Mouse (Mus musculus) megakaryocyte, embryonic 14.5 days (primary cell): ENCODE measurements around the gene Dok4. TPM values are rescaled to one million over a fixed set of nuclear protein-coding genes. Genes with fewer than 3 reads are reported as not detected.

Experiments
- H3K27me3 ChIP-seq: replicated peaks from 2 replicates; pipeline ENCODE3; 2012; ENCODE audit warnings: inconsistent platforms
- H3K36me3 ChIP-seq: replicated peaks from 2 replicates; pipeline ENCODE3; 2012; ENCODE audit warnings: low read length, inconsistent platforms, mixed read lengths
- H3K4me1 ChIP-seq: 2 replicates; pipeline ENCODE4 v1.6.1; 2012; ENCODE audit warnings: inconsistent platforms
- H3K4me3 ChIP-seq: replicated peaks from 2 replicates; pipeline ENCODE3; 2012; ENCODE audit warnings: moderate library complexity, mild to moderate bottlenecking, inconsistent platforms
- H3K9me3 ChIP-seq: 2 replicates; pipeline ENCODE4 v1.6.1; 2012; ENCODE audit warnings: inconsistent platforms
- FLI1 ChIP-seq: IDR thresholded peaks from 2 replicates; pipeline ENCODE4 v1.6.1; 2012; ENCODE audit warnings: low read length, inconsistent platforms, mixed read lengths
- GATA1 ChIP-seq: IDR thresholded peaks from 3 replicates; pipeline ENCODE4 v1.6.1; 2012; ENCODE audit warnings: mixed read lengths, low read length, inconsistent platforms, borderline replicate concordance
- polyA plus RNA-seq: library from polyadenylated mRNA; stranded (reverse); fragments of >175 nt; gene quantifications from 2 replicates; pipeline ENCODE4 v1.2.3, GENCODE M21; 2012; ENCODE audit warnings: low replicate concordance; ENCODE audit not compliant: insufficient read depth

The Dok4 gene
- polyA plus RNA-seq, 1 experiment = 0.81 TPM

DNA sequence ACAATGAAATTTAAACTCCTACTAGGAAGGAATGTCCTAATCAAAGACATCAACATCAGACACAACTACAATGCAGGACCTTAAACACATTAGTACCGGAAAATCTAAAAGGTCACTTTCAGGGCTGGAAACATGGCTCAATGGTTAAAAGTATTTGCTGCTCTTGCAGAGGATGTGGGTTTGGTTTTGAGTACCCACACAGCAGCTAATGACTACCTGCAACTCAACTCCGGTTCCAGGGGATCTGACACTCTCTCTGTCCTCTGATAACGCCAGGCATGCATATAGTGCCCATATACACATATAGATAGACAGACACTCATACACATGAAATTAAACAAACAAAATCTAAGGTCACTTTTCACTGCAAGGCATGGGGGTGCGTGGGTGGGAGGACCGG lies 49.9 kb downstream of the Dok4 start:
- Histone ChIP-seq H3K36me3 (peaks cover 95% of the 10 kb centered on the region), H3K27me3 (no peaks in the 10 kb centered on the region), H3K9me3 (no peaks in the 10 kb centered on the region), H3K4me1 (peaks cover 16% of the 10 kb centered on the region), H3K4me3 (no peak overlapping the region)
- no peak for TF ChIP-seq GATA1

DNA sequence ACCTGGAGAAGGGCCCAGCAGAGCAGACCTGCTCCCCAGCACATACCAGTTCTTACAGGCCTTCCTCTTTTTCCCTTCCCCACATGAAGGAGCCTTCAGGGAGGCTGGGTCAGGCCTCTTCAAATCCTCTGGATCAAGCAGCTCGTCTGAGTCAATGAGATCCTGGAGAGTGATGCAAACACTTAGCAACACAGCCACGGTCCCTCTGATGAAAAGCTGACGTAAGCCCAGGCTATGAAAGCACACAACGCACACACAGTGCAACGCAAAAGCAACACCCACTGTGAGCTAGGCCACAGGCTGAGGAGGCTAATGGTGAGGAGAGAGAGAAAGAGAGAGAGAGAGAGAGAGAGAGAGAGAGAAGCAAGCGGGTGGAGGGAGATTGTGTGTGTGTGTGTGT lies 51.0 kb downstream of the Dok4 start:
- TF ChIP-seq FLI1 = no peak
- no peak for TF ChIP-seq GATA1

DNA sequence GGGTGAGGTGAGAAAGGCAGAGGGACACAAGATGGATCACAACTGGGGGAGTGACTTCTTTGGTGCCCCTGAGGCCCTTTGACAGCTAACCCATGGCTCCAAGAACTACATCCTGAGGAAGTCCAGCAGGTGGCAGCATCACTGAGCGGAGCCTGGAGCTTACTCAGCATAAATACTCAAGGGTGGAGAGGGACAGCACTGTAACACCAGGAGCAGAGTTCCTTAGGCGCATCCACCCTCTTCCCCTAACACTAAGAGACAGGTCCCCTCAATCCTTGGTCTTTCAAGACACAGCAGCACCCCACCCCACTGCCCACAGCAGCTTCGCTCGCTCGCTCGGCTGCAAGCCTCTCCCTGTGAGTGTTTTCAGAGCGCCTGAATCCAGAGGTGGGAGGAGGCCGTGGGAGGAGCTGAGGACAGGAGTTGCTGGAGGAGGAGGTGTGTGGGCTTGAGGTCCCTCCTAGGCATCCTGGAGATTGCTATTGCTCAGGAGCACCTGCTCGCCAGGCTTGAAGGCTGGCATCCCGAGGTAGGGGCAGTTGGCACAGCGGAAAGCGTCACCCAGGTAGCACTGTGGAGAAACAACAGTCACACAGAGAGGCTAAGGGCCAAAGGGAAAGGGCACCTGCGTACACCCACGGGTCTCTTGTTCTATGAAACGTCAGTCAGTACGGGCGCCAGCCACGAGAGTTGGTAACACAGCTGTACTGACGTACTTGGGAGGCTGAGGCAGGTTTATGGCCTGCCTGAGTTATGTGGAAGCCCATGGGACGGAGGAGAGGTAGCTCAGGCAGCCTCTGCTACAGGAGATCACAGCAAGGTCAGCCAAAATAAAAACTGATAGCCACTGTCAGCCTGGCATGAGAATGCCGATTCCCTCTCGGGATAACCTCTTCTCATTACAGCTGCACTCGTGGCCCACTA lies 53.2 kb downstream of the Dok4 start:
- TF ChIP-seq FLI1 = no peak
- no peak for TF ChIP-seq GATA1
- H3K27me3 ChIP-seq = no peaks in the 10 kb centered on the region
- peaks cover 96% of the 10 kb centered on the region for H3K36me3 ChIP-seq
- no peak overlapping the region for H3K4me3 ChIP-seq
- H3K9me3 ChIP-seq = no peaks in the 10 kb centered on the region
- peaks cover 26% of the 10 kb centered on the region for H3K4me1 ChIP-seq

More for the DNA sequence above, 51.0 kb downstream of the Dok4 start:
- Histone ChIP-seq H3K9me3 (no peaks in the 10 kb centered on the region), H3K4me3 (no peak overlapping the region), H3K36me3 (peaks cover 95% of the 10 kb centered on the region), H3K27me3 (no peaks in the 10 kb centered on the region), H3K4me1 (peaks cover 16% of the 10 kb centered on the region)

DNA sequence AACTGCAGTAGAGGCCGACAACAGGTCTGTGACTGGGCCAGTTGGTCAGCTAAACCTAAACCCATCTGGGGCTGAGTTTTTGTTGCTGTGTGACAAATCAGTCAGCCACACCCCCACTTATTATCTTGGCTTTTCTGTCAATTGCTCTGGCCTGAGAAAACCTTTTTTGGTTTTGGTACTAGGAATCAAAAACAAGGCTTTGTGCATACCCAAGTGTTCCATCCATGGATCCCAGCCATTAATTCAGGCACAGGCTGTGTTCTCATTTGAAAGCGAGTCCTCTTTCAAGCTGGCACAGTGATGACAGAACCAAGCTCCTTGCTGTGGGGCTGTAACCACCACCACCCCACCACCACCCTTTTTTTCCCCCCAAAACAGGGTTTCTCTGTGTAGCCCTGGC lies 54.7 kb downstream of the Dok4 start:
- TF ChIP-seq FLI1 = no peak
- no peak for TF ChIP-seq GATA1
- Histone ChIP-seq H3K9me3 (no peaks in the 10 kb centered on the region), H3K4me3 (no peak overlapping the region), H3K27me3 (no peaks in the 10 kb centered on the region), H3K4me1 (peaks cover 26% of the 10 kb centered on the region), H3K36me3 (peaks cover 91% of the 10 kb centered on the region)

DNA sequence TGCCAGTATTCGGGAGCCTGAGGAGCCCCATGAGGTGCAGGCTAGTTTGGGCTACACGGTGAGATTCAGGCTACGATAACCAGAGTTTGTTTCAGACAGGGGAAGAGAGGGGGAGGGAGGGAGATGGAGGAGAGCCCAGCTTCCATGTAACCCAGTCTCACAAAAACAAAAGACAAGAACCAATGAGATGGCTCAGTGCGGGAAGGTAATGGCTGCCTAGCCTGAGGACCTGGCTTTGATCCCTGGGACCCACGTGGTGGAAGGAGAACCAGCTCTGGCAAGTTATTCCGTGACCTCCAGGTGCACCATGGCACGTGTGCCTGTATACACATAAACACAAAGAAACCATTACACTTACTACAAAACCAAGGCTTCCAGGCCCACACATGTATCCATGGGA lies 55.6 kb downstream of the Dok4 start:
- Histone ChIP-seq H3K9me3 (no peaks in the 10 kb centered on the region), H3K36me3 (peaks cover 82% of the 10 kb centered on the region), H3K4me3 (no peak overlapping the region), H3K27me3 (no peaks in the 10 kb centered on the region), H3K4me1 (peaks cover 26% of the 10 kb centered on the region)
- TF ChIP-seq GATA1 = no peak
- no peak for TF ChIP-seq FLI1

DNA sequence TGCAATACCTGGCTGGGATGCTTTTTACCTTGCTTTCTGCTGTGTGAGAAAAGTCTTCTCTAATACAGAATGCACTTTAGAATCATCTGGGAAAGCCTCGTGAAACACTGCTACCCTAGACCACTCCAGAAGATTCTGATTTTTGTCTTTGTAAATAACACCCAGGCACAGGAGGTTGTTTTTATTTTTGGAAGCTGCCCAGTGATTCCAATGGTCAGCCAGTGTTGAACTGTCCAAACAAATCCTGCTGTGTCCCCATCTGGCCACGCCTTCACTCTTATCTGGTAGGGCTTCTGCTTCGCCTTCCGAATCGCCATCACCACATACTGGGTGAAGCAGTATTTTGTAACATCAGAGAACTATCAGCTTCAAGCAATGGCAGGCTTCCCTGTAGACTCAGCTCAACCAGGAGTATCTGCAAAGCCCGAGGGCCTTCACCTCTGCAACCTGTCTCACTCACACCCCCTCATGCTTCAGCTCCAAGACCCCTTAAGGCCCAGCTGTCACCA lies 56.4 kb downstream of the Dok4 start:
- H3K4me3 ChIP-seq = no peak overlapping the region
- peaks cover 74% of the 10 kb centered on the region for H3K36me3 ChIP-seq
- peaks cover 28% of the 10 kb centered on the region for H3K4me1 ChIP-seq
- no peaks in the 10 kb centered on the region for H3K27me3 ChIP-seq
- TF ChIP-seq GATA1 = no peak
- TF ChIP-seq FLI1 = no peak
- no peaks in the 10 kb centered on the region for H3K9me3 ChIP-seq

DNA sequence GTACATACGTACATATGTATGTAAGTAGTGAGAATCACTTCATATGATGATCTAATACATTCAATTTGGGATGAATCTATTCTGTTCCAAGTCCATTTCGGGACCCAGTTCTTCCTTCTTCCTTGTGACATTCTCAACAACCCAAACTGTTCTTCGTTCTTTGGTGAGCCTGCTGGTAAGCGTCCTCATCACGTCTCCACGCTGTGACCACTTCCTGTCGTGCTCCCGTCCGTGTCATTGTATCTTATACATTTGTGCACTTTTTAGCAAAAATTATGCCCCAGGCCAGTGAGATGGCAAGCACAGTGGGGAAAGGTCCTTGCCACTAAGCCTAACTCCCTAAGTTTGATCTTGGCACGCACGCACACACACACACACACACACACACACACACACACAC lies 58.2 kb downstream of the Dok4 start:
- peaks cover 57% of the 10 kb centered on the region for H3K36me3 ChIP-seq
- no peaks in the 10 kb centered on the region for H3K27me3 ChIP-seq
- H3K4me3 ChIP-seq = no peak overlapping the region
- H3K9me3 ChIP-seq = no peaks in the 10 kb centered on the region
- TF ChIP-seq GATA1 (no peak), FLI1 (no peak)
- peaks cover 24% of the 10 kb centered on the region for H3K4me1 ChIP-seq

DNA sequence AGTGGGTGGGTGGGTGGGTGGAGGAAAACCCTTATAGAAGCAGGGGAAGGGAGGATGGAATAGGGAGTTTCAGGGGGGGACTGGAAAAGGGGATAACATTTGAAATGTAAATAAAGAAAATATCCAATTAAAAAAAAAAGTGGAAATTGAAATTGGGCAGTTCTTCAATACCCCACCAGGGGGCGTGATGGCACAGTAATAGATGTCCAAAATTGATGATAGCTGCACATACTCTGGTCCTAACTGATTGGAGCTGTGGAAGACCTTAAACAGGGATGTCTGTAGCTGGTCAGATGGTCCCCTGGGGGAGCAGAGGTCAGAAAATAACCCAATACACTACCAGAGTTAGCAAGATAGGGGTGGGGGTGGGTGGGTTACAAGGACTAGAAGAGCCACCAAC lies 61.6 kb downstream of the Dok4 start:
- TF ChIP-seq GATA1 (no peak), FLI1 (no peak)
- Histone ChIP-seq H3K36me3 (peaks cover 24% of the 10 kb centered on the region), H3K4me3 (no peak overlapping the region), H3K4me1 (peaks cover 32% of the 10 kb centered on the region), H3K27me3 (peaks cover 12% of the 10 kb centered on the region), H3K9me3 (no peaks in the 10 kb centered on the region)

Other genes with a start within 250 kb of the Dok4 start
- 13.7 and 16.1 TPM in 2 replicates for gene Arl2bp, start 209.7 kb downstream of the Dok4 start, polyA plus RNA-seq
- not detected in 2 replicates for gene Pllp, start 180.1 kb downstream of the Dok4 start, polyA plus RNA-seq
- 0.30 TPM in 1 of 2 replicates, not detected in the other for gene Ccl22, start 130.7 kb downstream of the Dok4 start, polyA plus RNA-seq
- gene Cx3cl1, start 104.3 kb downstream of the Dok4 start, polyA plus RNA-seq = 0.44 TPM in 1 of 2 replicates, not detected in the other
- not detected in 2 replicates for gene Ccl17, start 65.9 kb downstream of the Dok4 start, polyA plus RNA-seq
- gene Coq9, start 38.0 kb downstream of the Dok4 start, polyA plus RNA-seq = 62.7 and 175 TPM in 2 replicates
- 404 and 666 TPM in 2 replicates for gene Ciapin1, start 38.0 kb downstream of the Dok4 start, polyA plus RNA-seq
- 15.3 and 21.3 TPM in 2 replicates for gene Polr2c, start 18.9 kb downstream of the Dok4 start, polyA plus RNA-seq
- gene Ccdc102a, start 41.8 kb upstream of the Dok4 start, polyA plus RNA-seq = 0.73 and 1.4 TPM in 2 replicates
- 1.2 and 1.8 TPM in 2 replicates for gene Adgrg5, start 47.4 kb upstream of the Dok4 start, polyA plus RNA-seq
- gene Adgrg1, start 98.4 kb upstream of the Dok4 start, polyA plus RNA-seq = 388 and 1,147 TPM in 2 replicates
- gene Adgrg3, start 141.4 kb upstream of the Dok4 start, polyA plus RNA-seq = 111 and 126 TPM in 2 replicates
- gene Drc7, start 178.8 kb upstream of the Dok4 start, polyA plus RNA-seq = 0.51 TPM in 1 of 2 replicates, not detected in the other
- gene Katnb1, start 204.9 kb upstream of the Dok4 start, polyA plus RNA-seq = 17.2 and 46.5 TPM in 2 replicates